9 mouse cellular contexts compared by ENCODE assay signal in the genomic region with DNA sequence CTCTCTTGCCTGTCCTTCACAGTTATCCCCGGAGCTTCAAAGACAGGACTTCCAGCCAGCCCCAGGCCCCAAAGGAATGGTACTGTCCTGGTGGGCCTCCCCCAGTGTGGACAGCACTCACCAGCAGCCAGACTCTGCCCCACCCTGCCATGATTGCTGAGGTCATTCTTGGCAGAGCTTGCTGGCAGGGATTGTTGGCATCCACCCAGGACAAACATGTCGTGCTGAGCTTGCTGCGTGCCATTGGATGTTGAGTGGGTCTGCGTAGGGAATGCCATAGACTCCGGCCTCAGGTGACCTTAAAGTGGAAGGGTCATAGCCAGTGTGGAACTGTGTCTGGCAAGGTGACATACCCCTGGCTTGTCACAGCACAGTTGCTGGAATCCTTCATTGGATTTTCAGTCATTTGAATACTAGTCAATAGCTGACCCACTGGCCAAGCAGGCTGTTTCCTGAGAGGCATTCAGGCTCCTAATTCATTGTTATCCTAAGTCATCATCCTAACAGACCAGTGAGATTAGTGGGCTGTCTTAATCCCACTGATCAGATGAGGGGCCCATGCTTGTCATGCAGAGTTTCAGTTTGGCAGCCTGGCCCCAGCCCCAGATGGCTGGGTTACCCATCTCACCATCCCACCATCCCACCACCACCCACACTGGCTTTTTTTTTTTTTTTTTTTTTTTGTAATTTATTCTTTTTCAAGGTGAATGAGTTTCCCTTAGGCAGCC. TPM values are rescaled to one million over a fixed set of nuclear protein-coding genes. Genes with fewer than 3 reads are reported as not detected.
DNase-seq lines count a peak whose midpoint lies in the region; ATAC-seq and TF ChIP-seq lines count a peak whose summit lies in the region.
"Had no signal": no experiment of that assay in that cellular context is flagged by ENCODE, and none has a peak within 500 bp of the region (broad histone marks: within the 10 kb centered on the region; RNA-seq: fewer than 3 reads in every experiment).

No protein-coding gene starts in this region.

- no peaks in the 10 kb centered on the region; the same call in 1 of the 2 replicates for H3K27me3 ChIP-seq in hindbrain, embryonic 12.5 days
- no peaks in the 10 kb centered on the region for H3K27me3 ChIP-seq in hindbrain, embryonic 10.5 days (ENCODE audit: insufficient read depth, poor library complexity, severe bottlenecking)
- no peaks in the 10 kb centered on the region for H3K27me3 ChIP-seq in lung, embryonic 14.5 days (ENCODE audit: insufficient read depth, low read length)

- intact Hi-C loops in heart, postnatal 25 days (cut with DNase I): loop anchor here (5.0 kb wide), 1 partner anchor 41 kb away; a partner anchor contains a TSS

- H3K4me1 ChIP-seq in hindbrain, embryonic 12.5 days: peaks cover 5% of the 10 kb centered on the region; the same call in 1 of the 2 replicates
- H3K4me1 ChIP-seq in hindbrain, embryonic 10.5 days (replicated peaks): peaks cover 21% of the 10 kb centered on the region
- H3K4me1 ChIP-seq in lung, embryonic 14.5 days (ENCODE audit: insufficient read depth): peaks cover 35% of the 10 kb centered on the region

- WGBS in hindbrain, embryonic 12.5 days: 76% methylated on average over 5 of the region's 5 CpGs
- WGBS in hindbrain, embryonic 10.5 days: 82% methylated on average over 5 of the region's 5 CpGs
- 17% methylated on average over 5 of the region's 5 CpGs for WGBS in lung, embryonic 14.5 days

- no peak overlapping the region for H3K4me2 ChIP-seq in hindbrain, embryonic 12.5 days (replicated peaks)
- H3K4me2 ChIP-seq in lung, embryonic 14.5 days: no peak overlapping the region

- H3K27ac ChIP-seq in hindbrain, embryonic 12.5 days: no peak overlapping the region
- no peak overlapping the region for H3K27ac ChIP-seq in hindbrain, embryonic 10.5 days
- peak overlapping the region; percentile 70; the same call in 1 of the 2 replicates for H3K27ac ChIP-seq in lung, embryonic 14.5 days (ENCODE audit: low read depth)

- H3K36me3 ChIP-seq in hindbrain, embryonic 12.5 days: no peaks in the 10 kb centered on the region
- H3K36me3 ChIP-seq in hindbrain, embryonic 10.5 days: no peaks in the 10 kb centered on the region
- H3K36me3 ChIP-seq in lung, embryonic 14.5 days (ENCODE audit: insufficient read depth): no peaks in the 10 kb centered on the region

- peak; percentile 29; the same call in 1 of the 2 replicates for ATAC-seq in hindbrain, embryonic 12.5 days (ENCODE audit: low FRiP score)
- 0 out of 2 replicates have a peak, but pooled peaks have one; percentile 35 for ATAC-seq in frontal cortex, adult (ENCODE audit: low TSS enrichment)
- ATAC-seq in lung, embryonic 14.5 days (ENCODE audit: insufficient read depth): peak; percentile 83
- ATAC-seq in inflammation-experienced regulatory T-cells, adult 6 months: no peak

- no peak for TF ChIP-seq CTCF in lung, embryonic 14.5 days (IDR thresholded peaks at IDR 0.05; ENCODE audit: low read depth)

- no peaks in the 10 kb centered on the region for H3K9me3 ChIP-seq in hindbrain, embryonic 12.5 days (replicated peaks)
- H3K9me3 ChIP-seq in hindbrain, embryonic 10.5 days: no peaks in the 10 kb centered on the region
- H3K9me3 ChIP-seq in lung, embryonic 14.5 days (ENCODE audit: low read depth, low read length): no peaks in the 10 kb centered on the region

- DNase-seq in hindbrain, embryonic 10.5 days (ENCODE audit: low spot score): no peak
- peak; percentile 90 for DNase-seq in heart, postnatal 25 days (ENCODE audit: low spot score)
- DNase-seq in layer of hippocampus, adult 9-10 months (ENCODE audit: low spot score): peak; percentile 41
- peak; percentile 89 for DNase-seq in lung, embryonic 14.5 days
- DNase-seq in right cerebral cortex, postnatal 4 days: peak; percentile 63

- H3K9ac ChIP-seq in hindbrain, embryonic 12.5 days: no peak overlapping the region
- no peak overlapping the region for H3K9ac ChIP-seq in lung, embryonic 14.5 days

- no peak overlapping the region for H3K4me3 ChIP-seq in hindbrain, embryonic 12.5 days
- H3K4me3 ChIP-seq in hindbrain, embryonic 10.5 days: no peak overlapping the region
- H3K4me3 ChIP-seq in lung, embryonic 14.5 days (ENCODE audit: low read depth, low read length): no peak overlapping the region

RNA-seq across cellular contexts. Expression of a gene that starts 42.0 kb away (rescaled TPM):
- 19.0 and 23.8 TPM in 2 replicates for polyA plus RNA-seq in hindbrain, embryonic 12.5 days (2016; fragmentation: Nextera tagmentation; extraction: Ambion mirVana)
- 2.5 and 7.0 TPM in 2 replicates for polyA plus RNA-seq in hindbrain, embryonic 10.5 days (2016; fragmentation: Nextera tagmentation; extraction: Ambion mirVana)
- 100 to 1,000 TPM; 122 to 142 TPM for total RNA-seq in heart, postnatal 25 days (2021)
- 25.8 and 30.0 TPM in 2 replicates for polyA plus RNA-seq in lung, embryonic 14.5 days (2014; fragmentation: Nextera tagmentation; extraction: Ambion mirVana)
- not detected for polyA plus RNA-seq in inflammation-experienced regulatory T-cells, adult 6 months (2017; shearing (Covaris generic))

RNA-seq across cellular contexts. Expression of a gene that starts 53.9 kb away (rescaled TPM):
- polyA plus RNA-seq in hindbrain, embryonic 12.5 days (2016; fragmentation: Nextera tagmentation; extraction: Ambion mirVana): not detected in 2 replicates
- not detected in 2 replicates for polyA plus RNA-seq in hindbrain, embryonic 10.5 days (2016; fragmentation: Nextera tagmentation; extraction: Ambion mirVana)
- not detected for total RNA-seq in heart, postnatal 25 days (2021)
- polyA plus RNA-seq in lung, embryonic 14.5 days (2014; fragmentation: Nextera tagmentation; extraction: Ambion mirVana): not detected in 2 replicates
- not detected for polyA plus RNA-seq in inflammation-experienced regulatory T-cells, adult 6 months (2017; shearing (Covaris generic))
- polyA plus RNA-seq: neural tube, embryonic 11.5 days had no signal
